In the genomic region with DNA sequence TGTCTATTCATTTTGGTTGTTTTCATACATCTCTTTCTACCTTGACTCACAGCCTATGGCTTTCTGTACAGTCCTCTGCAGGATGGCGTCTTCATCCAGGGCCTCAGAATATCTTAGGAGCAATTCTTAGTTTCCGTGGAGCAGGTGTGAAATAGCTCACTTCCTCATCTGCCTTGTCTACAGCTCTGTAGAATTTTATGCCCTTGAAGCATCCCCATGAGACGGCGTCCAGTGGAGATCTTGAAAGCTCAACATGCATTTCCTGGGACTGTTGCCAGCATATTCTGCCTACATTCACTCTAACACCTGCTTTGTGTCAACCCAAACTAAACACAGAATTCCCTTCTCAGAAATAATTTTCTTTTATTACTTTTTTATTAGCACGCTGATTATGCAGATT, we compare ENCODE assay signal across 17 mouse cellular contexts.
A peak's percentile ranks its signal among the peaks of the same experiment; 100 is the strongest.
DNase-seq lines count a peak whose midpoint lies in the region; ATAC-seq and TF ChIP-seq lines count a peak whose summit lies in the region.
"Had no signal": no experiment of that assay in that cellular context is flagged by ENCODE, and none has a peak within 500 bp of the region (broad histone marks: within the 10 kb centered on the region; RNA-seq: fewer than 3 reads in every experiment).

No protein-coding gene starts in this region.

- DNase-seq in embryonic facial prominence, embryonic 14.5 days (ENCODE audit: low spot score) = peak; percentile 30
- no peak for DNase-seq in embryonic facial prominence, embryonic 10.5 days (ENCODE audit: low spot score)
- DNase-seq in hindbrain, postnatal 0 days (ENCODE audit: low spot score) = peak; percentile 66
- DNase-seq in neural tube, embryonic 10.5 days (ENCODE audit: extremely low spot score, low spot score) = no peak
- DNase-seq in gastrocnemius, postnatal 4 days (ENCODE audit: low spot score in 2 of 2) = no peak
- DNase-seq: adrenal gland, postnatal 14 days; B cell, adult 2 months; cerebellum, adult 11-12 months; embryo, embryonic 11 days; lung, adult 18-20 months; thymus, postnatal 14 days had no signal

- no peak overlapping the region for H3K9ac ChIP-seq in embryonic facial prominence, embryonic 14.5 days (ENCODE audit: low read depth, low read length)
- H3K9ac ChIP-seq in hindbrain, postnatal 0 days (replicated peaks; ENCODE audit: low read length) = no peak overlapping the region
- H3K9ac ChIP-seq in hindbrain, embryonic 12.5 days = no peak overlapping the region
- H3K9ac ChIP-seq in neural tube, embryonic 13.5 days = no peak overlapping the region
- no peak overlapping the region for H3K9ac ChIP-seq in neural tube, embryonic 14.5 days (replicated peaks; ENCODE audit: low read depth, low read length)
- H3K9ac ChIP-seq: heart, embryonic 15.5 days had no signal

- H3K27ac ChIP-seq in embryonic facial prominence, embryonic 14.5 days (replicated peaks; ENCODE audit: low read depth, low read length) = no peak overlapping the region
- H3K27ac ChIP-seq in embryonic facial prominence, embryonic 10.5 days (replicated peaks) = no peak overlapping the region
- H3K27ac ChIP-seq in hindbrain, postnatal 0 days = no peak overlapping the region
- H3K27ac ChIP-seq in hindbrain, embryonic 12.5 days = no peak overlapping the region
- H3K27ac ChIP-seq in neural tube, embryonic 13.5 days (replicated peaks) = no peak overlapping the region
- H3K27ac ChIP-seq in neural tube, embryonic 14.5 days (ENCODE audit: low read depth, low read length) = no peak overlapping the region
- H3K27ac ChIP-seq: heart, embryonic 15.5 days had no signal

- H3K4me3 ChIP-seq in embryonic facial prominence, embryonic 14.5 days (ENCODE audit: low read depth, low read length) = no peak overlapping the region
- no peak overlapping the region for H3K4me3 ChIP-seq in embryonic facial prominence, embryonic 10.5 days
- no peak overlapping the region for H3K4me3 ChIP-seq in hindbrain, postnatal 0 days (ENCODE audit: low read length)
- H3K4me3 ChIP-seq in hindbrain, embryonic 12.5 days = no peak overlapping the region
- no peak overlapping the region for H3K4me3 ChIP-seq in neural tube, embryonic 13.5 days
- H3K4me3 ChIP-seq in neural tube, embryonic 14.5 days (ENCODE audit: low read depth, low read length) = no peak overlapping the region
- H3K4me3 ChIP-seq: heart, embryonic 15.5 days; myocyte had no signal

- H3K4me2 ChIP-seq in embryonic facial prominence, embryonic 14.5 days (ENCODE audit: low read depth, low read length) = no peak overlapping the region
- no peak overlapping the region for H3K4me2 ChIP-seq in hindbrain, postnatal 0 days (ENCODE audit: low read depth, low read length)
- no peak overlapping the region for H3K4me2 ChIP-seq in hindbrain, embryonic 12.5 days (replicated peaks)
- no peak overlapping the region for H3K4me2 ChIP-seq in neural tube, embryonic 13.5 days
- no peak overlapping the region for H3K4me2 ChIP-seq in neural tube, embryonic 14.5 days (ENCODE audit: low read depth, low read length)
- H3K4me2 ChIP-seq: heart, embryonic 15.5 days had no signal

- no peaks in the 10 kb centered on the region for H3K36me3 ChIP-seq in embryonic facial prominence, embryonic 14.5 days (ENCODE audit: control insufficient read depth, insufficient read depth, low read length)
- H3K36me3 ChIP-seq in embryonic facial prominence, embryonic 10.5 days (replicated peaks) = no peaks in the 10 kb centered on the region
- H3K36me3 ChIP-seq in hindbrain, postnatal 0 days (ENCODE audit: insufficient read depth, low read length) = no peaks in the 10 kb centered on the region
- no peaks in the 10 kb centered on the region for H3K36me3 ChIP-seq in hindbrain, embryonic 12.5 days
- no peaks in the 10 kb centered on the region for H3K36me3 ChIP-seq in neural tube, embryonic 13.5 days
- no peaks in the 10 kb centered on the region for H3K36me3 ChIP-seq in neural tube, embryonic 14.5 days (ENCODE audit: control insufficient read depth, insufficient read depth, low read length)
- H3K36me3 ChIP-seq: heart, embryonic 15.5 days had no signal

- no peak for ATAC-seq in embryonic facial prominence, embryonic 14.5 days (ENCODE audit: low read depth)
- ATAC-seq in hindbrain, postnatal 0 days = 0 out of 2 replicates have a peak, but pooled peaks have one; percentile 32
- no peak for ATAC-seq in hindbrain, embryonic 12.5 days (ENCODE audit: low FRiP score)
- peak; percentile 89 for ATAC-seq in neural tube, embryonic 13.5 days (ENCODE audit: low read depth)
- peak; percentile 86 for ATAC-seq in neural tube, embryonic 14.5 days (ENCODE audit: low read depth)
- ATAC-seq: inflammation-experienced regulatory T-cells, adult 6 months had no signal

- H3K27me3 ChIP-seq in embryonic facial prominence, embryonic 14.5 days (replicated peaks; ENCODE audit: control insufficient read depth, insufficient read depth, low read length) = no peaks in the 10 kb centered on the region
- no peaks in the 10 kb centered on the region for H3K27me3 ChIP-seq in embryonic facial prominence, embryonic 10.5 days (replicated peaks; ENCODE audit: low read depth, poor library complexity, severe bottlenecking)
- no peaks in the 10 kb centered on the region for H3K27me3 ChIP-seq in hindbrain, postnatal 0 days (ENCODE audit: insufficient read depth, low read length)
- H3K27me3 ChIP-seq in hindbrain, embryonic 12.5 days = no peaks in the 10 kb centered on the region
- no peaks in the 10 kb centered on the region for H3K27me3 ChIP-seq in neural tube, embryonic 13.5 days
- H3K27me3 ChIP-seq in neural tube, embryonic 14.5 days (ENCODE audit: control insufficient read depth, insufficient read depth, low read length) = no peaks in the 10 kb centered on the region
- H3K27me3 ChIP-seq: heart, embryonic 15.5 days had no signal

- 71% methylated on average over 5 of the region's 5 CpGs for WGBS in embryonic facial prominence, embryonic 14.5 days
- whole genome bisulfite sequencing in embryonic facial prominence, embryonic 10.5 days = 90% methylated on average over 5 of the region's 5 CpGs
- WGBS in hindbrain, postnatal 0 days = 43% methylated on average over 5 of the region's 5 CpGs
- 80% methylated on average over 5 of the region's 5 CpGs for WGBS in hindbrain, embryonic 12.5 days
- WGBS in neural tube, embryonic 13.5 days = 52% methylated on average over 5 of the region's 5 CpGs
- WGBS in neural tube, embryonic 14.5 days = 56% methylated on average over 5 of the region's 5 CpGs

- H3K9me3 ChIP-seq in embryonic facial prominence, embryonic 14.5 days (ENCODE audit: control insufficient read depth, low read length) = no peaks in the 10 kb centered on the region
- H3K9me3 ChIP-seq in embryonic facial prominence, embryonic 10.5 days = no peaks in the 10 kb centered on the region
- H3K9me3 ChIP-seq in hindbrain, postnatal 0 days (ENCODE audit: low read length) = no peaks in the 10 kb centered on the region
- H3K9me3 ChIP-seq in hindbrain, embryonic 12.5 days (replicated peaks) = no peaks in the 10 kb centered on the region
- H3K9me3 ChIP-seq in neural tube, embryonic 13.5 days = no peaks in the 10 kb centered on the region
- H3K9me3 ChIP-seq in neural tube, embryonic 14.5 days (ENCODE audit: control insufficient read depth, low read length) = no peaks in the 10 kb centered on the region
- H3K9me3 ChIP-seq: heart, embryonic 15.5 days had no signal

- H3K4me1 ChIP-seq in embryonic facial prominence, embryonic 14.5 days (ENCODE audit: control insufficient read depth, insufficient read depth, low read length) = no peaks in the 10 kb centered on the region
- no peaks in the 10 kb centered on the region for H3K4me1 ChIP-seq in embryonic facial prominence, embryonic 10.5 days
- no peaks in the 10 kb centered on the region for H3K4me1 ChIP-seq in hindbrain, postnatal 0 days (ENCODE audit: insufficient read depth, low read length)
- H3K4me1 ChIP-seq in hindbrain, embryonic 12.5 days = no peaks in the 10 kb centered on the region
- H3K4me1 ChIP-seq in neural tube, embryonic 13.5 days (replicated peaks) = no peaks in the 10 kb centered on the region
- H3K4me1 ChIP-seq in neural tube, embryonic 14.5 days (ENCODE audit: control insufficient read depth, insufficient read depth, low read length) = no peaks in the 10 kb centered on the region
- H3K4me1 ChIP-seq: heart, embryonic 15.5 days had no signal

- TF ChIP-seq CTCF in hindbrain, postnatal 0 days (IDR thresholded peaks at IDR 0.05; ENCODE audit: low read depth) = no peak

Comparison
In these comparisons a context has a peak if more than half of its experiments do, and no peak if none do; other contexts are left out.
1. ATAC-seq: peak in hindbrain, postnatal 0 days (single experiment), neural tube, embryonic 13.5 days (single experiment) and neural tube, embryonic 14.5 days (single experiment); none in embryonic facial prominence, embryonic 14.5 days (single experiment) and hindbrain, embryonic 12.5 days (single experiment).
2. DNase-seq: peak in embryonic facial prominence, embryonic 14.5 days (single experiment) and hindbrain, postnatal 0 days (single experiment); none in embryonic facial prominence, embryonic 10.5 days (single experiment), neural tube, embryonic 10.5 days (single experiment) and gastrocnemius, postnatal 4 days (0 of 2).